Mouse (Mus musculus) T-helper 1 cell (primary cell): Measurements from ENCODE around the gene Olfr745.

Experiments
- in situ Hi-C: fragments of 300-600 bp; cut with MboI, MseI; formaldehyde crosslinking; loops from one replicate; pipeline ENCODE4 v1.15.1; 2025; ENCODE audit warnings: high pct_unique_total_duplicates

The Olfr745 gene

GRCm38 (mm10) chr14:50639088-50639487 is at the start of gene Olfr745:
TSS of gene Olfr745 (plus strand) at chr14:50639388.
- in situ Hi-C loops: no loop called here

DNA sequence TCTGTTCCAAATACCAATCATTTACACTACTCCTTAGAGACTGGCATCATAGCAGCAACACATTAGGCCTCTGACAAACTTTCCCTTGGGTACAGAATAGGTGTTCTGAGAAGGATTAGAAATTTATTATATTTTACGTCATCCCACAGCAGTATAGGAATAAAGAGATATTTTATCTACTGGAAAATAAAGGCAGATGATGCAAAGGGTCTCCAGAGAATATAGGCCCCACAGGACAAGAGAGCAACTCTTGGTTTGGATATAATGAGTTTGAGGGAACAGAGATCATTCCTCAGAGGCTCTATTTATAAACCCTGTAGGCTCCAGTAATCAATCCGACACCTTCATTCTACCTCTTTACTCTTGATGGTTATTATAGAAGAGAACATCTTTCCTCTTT is 24.6 kb upstream of the Olfr745 start, which contains the start of gene Olfr744:
Gene Olfr744, plus strand, starts transcription at position 301 of the 400 bp plus-strand sequence.
- in situ Hi-C loops: no loop called here

DNA sequence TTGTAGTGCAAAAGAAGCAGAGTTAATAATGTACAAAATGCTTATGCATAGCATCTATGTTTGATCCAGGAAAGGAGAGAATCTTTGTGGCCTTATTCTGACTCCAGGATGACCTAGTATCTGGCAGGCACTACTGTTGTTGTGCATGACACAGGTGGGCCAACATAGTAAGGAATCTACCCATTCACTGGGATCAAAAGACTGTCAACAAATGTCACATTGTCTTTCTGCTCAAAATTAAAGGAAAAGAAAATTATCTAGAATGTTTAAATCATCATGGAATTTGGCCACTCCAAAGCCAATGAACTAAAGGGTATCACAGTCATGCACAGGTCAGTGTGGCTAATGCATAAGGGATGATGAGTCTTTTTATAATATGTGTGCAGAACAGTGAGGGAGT is 7.6 kb downstream of the Olfr745 start, which contains the start of gene Olfr746:
Gene Olfr746, plus strand, starts transcription at position 301 of the 400 bp plus-strand sequence.
- in situ Hi-C loops: no loop called here

DNA sequence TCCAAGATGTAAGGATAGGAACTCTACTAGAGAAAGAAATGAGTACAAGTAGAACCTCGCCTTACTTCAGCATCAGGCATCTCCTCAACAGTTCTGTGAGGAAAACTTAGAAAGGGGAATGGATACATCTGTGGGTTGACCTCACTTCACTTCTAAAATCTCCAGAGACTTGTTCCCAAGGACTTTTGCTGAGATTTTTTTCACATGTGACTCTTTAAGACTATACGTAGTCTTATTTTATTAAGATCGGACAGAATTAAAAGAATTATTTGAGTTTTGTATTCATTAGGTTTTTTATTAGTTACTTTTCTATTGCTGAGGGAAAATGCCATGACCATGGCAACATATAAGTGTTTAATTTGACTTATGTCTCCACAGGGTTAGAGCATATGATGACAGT is 53.9 kb downstream of the Olfr745 start, which contains the start of gene Olfr747:
Gene Olfr747, minus strand, starts transcription at position 101 of the 400 bp plus-strand sequence.
- in situ Hi-C loops: no loop called here
